Mouse (Mus musculus) gastrocnemius, postnatal 10 days (tissue): ENCODE measurements around the gene Fbxl21. TPM values are rescaled to one million over a fixed set of nuclear protein-coding genes. Genes with fewer than 3 reads are reported as not detected.
A peak's percentile ranks its signal among the peaks of the same experiment; 100 is the strongest.

Experiments used
- DNase-seq: peaks from one replicate; pipeline ENCODE4 v3.0.0; 2021; ENCODE audit warnings: mixed read lengths
- long read RNA-seq, 2 experiments: library from polyadenylated mRNA; stranded (forward); transcript quantifications; one replicate each; pipeline ENCODE4 v2.0.0; 2021
- total RNA-seq, 2 experiments: library from RNA; stranded (reverse); gene quantifications; 2 replicates each; pipeline ENCODE4 v1.2.3; 2021

Fbxl21 gene
- under 1 TPM; 0.47 to 0.49 TPM for total RNA-seq
- long read RNA-seq, experiment 1, result 0 reads
- long read RNA-seq, experiment 2, result 0 reads

DNA sequence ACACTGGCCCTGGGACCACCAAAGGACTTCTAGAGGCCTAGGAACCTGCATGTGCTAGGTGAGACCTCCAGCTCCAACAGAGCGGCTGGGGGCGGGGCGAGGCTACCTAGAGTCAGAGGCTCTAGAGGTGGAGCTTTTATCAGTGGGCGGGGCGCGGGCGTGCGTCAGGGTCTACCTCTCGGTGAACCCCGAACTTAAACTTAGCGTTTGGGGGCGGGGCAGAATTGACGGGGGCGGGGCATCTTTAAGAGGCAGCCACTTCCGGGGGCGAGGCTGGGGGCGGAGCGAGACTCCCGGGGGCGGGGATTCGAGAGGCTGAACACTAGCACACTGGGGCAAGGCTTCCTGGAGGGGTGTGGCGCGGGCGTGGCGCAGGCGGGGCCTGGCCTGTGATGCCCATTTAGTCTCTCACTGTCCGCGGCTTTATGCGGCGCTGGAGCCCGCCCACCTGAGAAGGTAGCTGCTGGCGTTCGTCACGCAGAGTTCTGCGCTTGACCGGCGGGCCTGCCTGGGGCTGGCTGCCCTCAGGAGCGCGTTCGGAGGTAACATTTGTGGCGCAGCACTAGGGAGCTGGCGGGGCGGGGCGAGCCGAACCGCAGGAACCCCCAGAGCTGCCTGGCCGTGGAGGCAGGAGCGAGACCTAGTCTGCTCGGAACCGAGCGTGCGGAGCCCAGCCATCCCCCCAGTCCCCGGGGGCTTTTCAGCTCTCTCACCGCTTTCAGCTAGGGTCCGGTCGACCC, at the start of gene Fbxl21:
TSS of gene Fbxl21 (plus strand) at position 392 of the 740 bp plus-strand sequence.
- DNase-seq, result peak; percentile 90

GRCm38 (mm10) chr13:56472661-56473060, 49.6 kb upstream of the Fbxl21 start:
- DNase-seq, result no peak

- no peak for DNase-seq
Observed at GRCm38 (mm10) chr13:56475363-56475762, 46.9 kb upstream of the Fbxl21 start.

DNA sequence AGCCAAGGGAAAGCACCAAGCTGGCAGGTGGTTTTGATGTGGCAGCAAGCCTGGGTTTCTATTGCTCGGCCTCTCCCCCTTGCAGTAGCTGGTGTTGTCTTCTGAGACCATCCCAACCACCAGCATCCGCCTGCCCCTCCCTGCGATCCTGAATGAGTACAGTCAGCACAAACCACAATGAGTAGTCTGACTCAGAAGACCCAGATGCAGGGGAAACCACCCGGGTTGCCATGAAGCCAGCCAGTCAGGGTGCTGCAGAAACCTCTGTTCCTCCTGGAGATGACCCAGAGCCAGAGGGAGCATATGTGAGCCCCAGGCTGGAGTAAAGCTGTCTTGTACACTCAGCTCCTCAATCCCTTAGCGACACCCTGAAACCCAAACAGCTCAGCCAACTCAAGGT, 45.5 kb upstream of the Fbxl21 start:
- no peak for DNase-seq

DNA sequence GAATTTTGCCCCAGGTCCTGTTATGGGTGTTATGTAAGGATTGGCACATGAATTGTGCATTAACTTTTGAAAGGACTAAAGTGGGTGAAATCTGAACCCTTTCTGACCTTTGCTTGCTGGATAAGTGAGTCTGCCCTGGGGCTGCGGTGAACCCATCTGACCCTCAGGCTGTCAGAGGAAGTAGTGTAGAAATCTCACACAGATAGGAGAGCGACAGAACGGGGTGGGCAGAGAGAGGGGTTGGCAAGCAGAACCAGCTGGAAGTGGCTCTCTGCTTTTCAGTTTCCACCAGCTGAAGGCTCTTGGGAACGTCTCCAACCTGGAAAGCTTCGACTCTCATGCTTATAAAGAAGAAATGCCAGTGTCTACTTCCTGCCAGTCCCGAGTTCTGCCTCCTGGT, 45.0 kb upstream of the Fbxl21 start:
- DNase-seq, result no peak

DNA sequence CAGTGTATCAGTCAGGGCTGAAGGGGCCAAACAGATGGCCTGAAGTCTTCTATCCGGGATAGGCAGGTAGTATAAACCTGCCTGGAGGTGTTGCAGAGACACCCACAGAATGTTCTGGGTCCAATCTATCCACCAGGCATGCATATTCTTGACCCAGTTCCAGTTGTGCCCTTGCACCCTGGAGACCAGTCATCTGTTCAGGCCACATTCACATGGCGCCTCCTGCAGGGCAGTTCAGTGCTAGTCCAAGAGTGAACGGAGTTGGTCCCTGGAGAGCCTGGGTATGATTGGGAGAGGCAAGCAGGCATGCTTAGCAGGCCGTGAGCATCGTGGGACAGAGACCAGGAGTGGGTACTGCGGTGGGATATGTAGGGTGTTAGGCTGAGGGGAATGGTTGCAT, 44.2 kb upstream of the Fbxl21 start:
- DNase-seq, result no peak

DNA sequence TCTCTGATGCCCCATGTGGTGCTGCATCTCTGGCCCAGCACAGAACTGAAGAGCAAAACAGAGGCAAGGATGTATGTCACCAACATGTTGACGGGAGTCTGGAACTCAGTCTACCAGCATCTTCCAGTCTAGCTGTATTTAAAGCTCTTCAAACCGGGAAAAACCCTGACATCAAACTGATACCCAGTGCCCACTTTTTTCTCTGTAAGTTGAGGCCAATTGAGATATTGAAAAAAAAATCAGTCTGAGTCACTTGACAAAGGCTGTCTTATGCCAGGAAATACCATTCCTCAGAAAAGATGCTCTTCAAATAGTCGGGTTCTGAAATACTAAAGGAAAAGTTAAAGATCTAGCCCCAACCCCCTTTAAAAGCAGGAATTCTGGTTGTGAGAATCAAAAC, 40.1 kb upstream of the Fbxl21 start, which contains the start of gene Il9:
TSS of gene Il9 (minus strand) at position 101 of the 400 bp plus-strand sequence.
- DNase-seq, result no peak

GRCm38 (mm10) chr13:56488012-56488411, 34.3 kb upstream of the Fbxl21 start:
- no peak for DNase-seq

- DNase-seq, result no peak
Observed at GRCm38 (mm10) chr13:56494440-56494839, 27.8 kb upstream of the Fbxl21 start.

GRCm38 (mm10) chr13:56500132-56500531, 22.1 kb upstream of the Fbxl21 start:
- DNase-seq, result no peak

DNA sequence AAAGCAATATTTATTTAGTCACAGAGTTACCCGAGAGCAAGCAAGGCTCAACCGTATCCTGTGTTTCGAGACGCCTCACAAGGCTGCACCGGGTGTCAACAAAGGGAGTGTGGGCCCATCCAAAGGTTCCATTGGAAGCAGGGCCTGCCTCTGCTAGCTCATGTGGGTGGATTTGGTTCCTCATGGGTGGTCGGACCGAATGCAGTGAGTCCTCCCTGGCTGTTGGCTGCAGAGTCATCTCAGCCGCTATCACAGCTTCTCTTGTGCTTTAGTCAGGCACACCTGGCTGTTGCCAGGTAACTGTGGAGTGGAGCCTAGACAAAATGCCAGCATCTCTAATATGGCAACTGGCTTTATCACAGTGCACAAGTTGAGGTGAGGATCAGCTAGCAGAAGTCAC, 21.6 kb upstream of the Fbxl21 start:
- no peak for DNase-seq

- DNase-seq, result no peak
Observed at GRCm38 (mm10) chr13:56501866-56502420, 20.3 kb upstream of the Fbxl21 start.

DNA sequence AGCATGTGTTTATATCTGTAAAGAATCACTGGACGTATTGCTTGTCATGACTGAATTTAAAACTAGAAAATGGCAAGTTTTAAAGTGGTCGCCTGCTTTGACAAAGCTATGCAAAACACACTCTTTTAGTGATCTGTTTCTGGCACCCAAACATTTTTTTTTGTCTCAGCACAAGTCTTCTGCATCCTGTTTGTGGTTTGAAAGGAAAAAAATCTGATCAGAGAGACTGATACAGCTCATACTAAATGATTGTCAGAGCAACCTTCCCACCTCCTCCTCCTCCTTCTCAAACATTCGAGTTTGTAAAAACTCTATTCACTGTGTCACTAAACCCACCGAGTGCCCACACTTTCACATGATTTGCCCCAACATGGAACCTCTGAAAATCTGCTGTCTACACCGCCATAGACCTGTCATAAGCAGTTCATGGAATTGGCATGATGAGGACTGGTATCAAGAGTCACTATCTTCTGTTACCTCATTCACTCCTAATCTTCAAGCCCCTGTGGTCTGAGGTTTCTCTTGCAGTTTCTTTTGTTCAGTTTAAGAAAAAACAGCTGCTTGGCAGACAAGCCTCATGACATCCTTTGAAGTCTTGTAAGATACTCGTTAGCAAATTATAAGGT, 15.3 kb upstream of the Fbxl21 start:
- DNase-seq, result no peak

DNA sequence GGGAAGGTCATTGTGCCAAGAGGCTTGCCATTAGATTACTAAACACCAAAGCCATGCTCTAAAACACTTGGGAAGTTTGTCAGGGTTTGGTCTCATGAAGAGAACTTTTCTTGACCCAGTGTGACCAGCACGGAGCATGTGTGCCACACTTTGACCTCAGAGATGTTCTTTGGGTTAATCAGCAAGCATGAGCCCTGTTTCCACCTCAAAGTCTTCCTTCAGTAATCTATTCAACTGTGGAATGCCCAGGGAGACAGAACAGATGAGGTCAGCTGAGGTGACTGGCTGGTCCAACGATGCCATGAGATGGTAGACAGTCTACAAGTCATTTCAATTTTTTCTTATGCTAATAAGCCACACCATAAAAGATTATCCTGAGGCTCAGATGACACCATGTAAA, 12.5 kb upstream of the Fbxl21 start:
- DNase-seq, result no peak

DNA sequence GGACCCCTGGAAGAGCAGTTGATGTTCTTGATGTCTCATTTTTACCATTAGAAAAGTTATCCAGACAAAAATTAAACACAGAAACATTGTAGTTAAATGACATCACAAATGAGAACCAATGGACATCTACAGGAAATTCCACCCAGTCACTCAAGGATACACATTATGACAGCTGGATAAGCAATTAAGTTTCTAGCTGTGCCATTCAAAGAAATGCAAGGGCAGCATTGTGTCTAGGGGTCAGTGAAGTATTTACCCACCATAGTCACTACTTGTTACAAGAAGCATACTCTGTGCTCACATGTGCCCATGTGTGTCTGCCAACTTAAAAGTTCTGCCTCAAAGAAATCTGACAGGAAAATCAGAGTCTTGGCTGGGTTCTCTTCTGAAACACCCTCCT, 8.7 kb upstream of the Fbxl21 start:
- DNase-seq, result no peak

GRCm38 (mm10) chr13:56516311-56516710, 6.0 kb upstream of the Fbxl21 start:
- DNase-seq, result no peak

DNA sequence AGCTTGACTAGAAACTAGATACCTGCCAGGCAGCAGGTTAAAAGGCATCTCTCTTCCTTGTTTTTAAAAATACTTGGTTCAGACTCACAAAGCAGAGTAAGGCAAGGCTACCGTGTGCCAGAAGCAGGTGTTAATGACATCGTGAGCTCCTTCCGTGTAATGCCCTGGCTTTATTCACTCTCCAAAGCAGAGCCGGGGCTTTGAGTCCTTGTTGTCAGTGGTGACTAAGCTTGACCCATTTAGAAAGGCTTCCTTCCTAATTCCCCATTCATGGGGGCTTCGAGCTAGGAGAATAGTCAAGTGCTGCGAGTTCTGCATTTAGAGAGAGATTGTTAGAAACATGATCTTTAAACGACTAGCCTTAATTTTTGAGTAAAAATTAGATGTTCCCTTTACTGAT, 5.5 kb upstream of the Fbxl21 start:
- DNase-seq, result no peak

- DNase-seq, result no peak
Observed at GRCm38 (mm10) chr13:56522821-56523167, 522 bp downstream of the Fbxl21 start.

DNA sequence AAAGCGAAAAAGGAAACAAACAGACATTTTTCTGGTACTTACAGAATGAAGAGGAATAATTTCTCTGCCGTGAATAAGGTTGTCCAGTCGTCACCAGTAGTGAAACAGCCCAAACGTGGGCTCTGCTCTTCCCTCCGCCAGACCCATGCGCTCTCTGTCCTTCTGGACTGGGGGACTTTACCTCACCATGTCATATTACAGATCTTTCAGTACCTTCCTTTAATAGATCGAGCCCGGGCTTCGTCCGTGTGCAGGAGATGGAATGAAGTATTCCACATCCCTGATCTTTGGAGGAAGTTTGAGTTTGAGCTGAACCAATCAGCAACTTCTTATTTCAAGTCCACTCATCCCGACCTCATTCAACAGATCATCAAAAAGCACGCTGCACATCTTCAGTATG, 4.6 kb downstream of the Fbxl21 start:
- no peak for DNase-seq

DNA sequence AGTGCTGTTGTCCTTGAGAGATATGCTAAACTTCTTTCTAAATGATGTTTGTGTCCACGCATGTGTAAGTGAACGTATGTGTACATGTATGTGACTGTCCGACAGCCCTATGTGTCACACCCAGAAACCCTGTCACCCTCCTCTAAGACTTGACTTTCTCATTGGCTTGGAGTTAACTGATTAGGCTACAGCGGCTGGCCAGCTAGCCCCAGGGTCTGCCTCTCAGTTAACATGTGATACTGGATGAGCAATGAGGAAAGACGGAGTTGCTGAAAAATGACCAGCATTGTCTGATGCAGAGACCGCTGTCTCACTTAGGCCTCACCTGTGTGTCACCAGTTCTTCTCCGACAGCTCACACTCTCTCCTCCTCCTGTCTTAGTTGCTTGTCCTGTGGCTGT, 5.6 kb downstream of the Fbxl21 start:
- no peak for DNase-seq

DNA sequence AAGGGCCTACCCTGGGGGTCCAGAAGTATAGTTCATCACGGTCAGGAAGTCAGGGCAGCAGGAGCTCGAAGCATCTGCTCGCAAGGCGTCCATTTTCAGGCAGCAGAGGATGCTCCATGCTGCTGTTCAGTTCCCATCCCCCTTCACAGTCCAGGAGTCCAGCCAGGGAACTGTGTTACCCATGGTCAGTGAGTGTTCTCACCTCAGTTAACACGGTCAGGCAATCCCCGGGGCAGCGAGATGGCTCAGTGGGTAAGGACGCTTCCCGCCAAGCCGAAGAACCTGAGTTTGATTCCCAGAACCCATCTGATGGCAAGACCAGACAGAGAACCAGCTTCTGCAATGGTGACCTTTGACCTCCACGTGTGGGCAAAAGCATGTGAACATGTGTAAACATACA, 6.0 kb downstream of the Fbxl21 start:
- DNase-seq, result no peak

DNA sequence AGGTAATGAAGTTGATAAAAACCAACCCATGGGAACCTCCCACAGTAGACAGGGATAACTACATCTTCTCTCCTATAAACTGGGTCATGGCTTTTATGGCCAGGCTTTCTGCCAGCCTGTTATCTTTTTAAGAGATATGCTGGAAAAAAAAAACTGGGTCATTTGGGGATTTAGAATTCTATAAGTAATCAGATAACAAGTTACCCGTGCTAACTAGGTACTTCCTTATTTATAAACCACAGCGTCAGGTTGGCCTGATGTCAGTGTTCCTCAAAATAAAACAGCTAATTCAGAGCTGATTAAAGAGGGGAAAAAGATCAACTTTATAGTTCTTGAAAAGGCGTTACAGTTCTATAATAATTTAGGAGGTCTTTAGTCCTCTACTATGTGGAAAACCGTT, 6.8 kb downstream of the Fbxl21 start:
- DNase-seq, result no peak

GRCm38 (mm10) chr13:56529685-56530084, 7.4 kb downstream of the Fbxl21 start:
- DNase-seq, result no peak

DNA sequence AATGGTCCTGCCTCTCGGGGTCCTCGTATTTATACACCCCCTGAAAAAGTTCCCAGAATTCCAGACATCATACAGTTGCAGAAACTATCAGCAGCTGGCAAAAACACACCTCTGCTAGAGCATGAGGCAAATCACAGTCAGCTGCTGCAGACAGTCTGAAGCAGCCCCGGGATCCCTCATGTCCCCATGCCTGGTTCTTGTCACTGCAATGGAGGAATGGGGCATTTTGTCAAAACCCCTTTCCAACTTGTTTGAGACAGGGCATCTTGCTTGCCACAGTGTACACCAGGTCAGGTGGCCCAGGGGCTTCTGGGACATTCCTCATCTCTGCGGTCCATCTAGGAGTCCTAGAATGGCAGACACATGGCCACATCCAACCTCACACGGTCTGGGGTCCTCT, 12.7 kb downstream of the Fbxl21 start:
- no peak for DNase-seq
